In genomic region chr16:14163731-14164130, GRCm38 (mm10) we compare ENCODE assay signal across 8 mouse cellular contexts. TPM values are rescaled to one million over a fixed set of nuclear protein-coding genes. Genes with fewer than 3 reads are reported as not detected.
DNase-seq lines count a peak whose midpoint lies in the region; ATAC-seq lines count a peak whose summit lies in the region.

No protein-coding gene starts in this region.

- WGBS in forebrain, embryonic 12.5 days: 2% methylated on average over 10 of the region's 10 CpGs
- WGBS in liver, embryonic 11.5 days: 4% methylated on average over 10 of the region's 10 CpGs

- peak overlapping the region; percentile 80 for H3K9ac ChIP-seq in forebrain, embryonic 12.5 days
- H3K9ac ChIP-seq in liver, embryonic 11.5 days (ENCODE audit: low read depth, low read length): peak overlapping the region; percentile 95

- H3K4me3 ChIP-seq in forebrain, embryonic 12.5 days (replicated peaks): peak overlapping the region; percentile 65
- peak overlapping the region; percentile 85 for H3K4me3 ChIP-seq in liver, embryonic 11.5 days (ENCODE audit: low read depth, low read length)

- peak overlapping the region; percentile 67 for H3K4me2 ChIP-seq in forebrain, embryonic 12.5 days
- peak overlapping the region; percentile 87 for H3K4me2 ChIP-seq in liver, embryonic 11.5 days

- ATAC-seq in forebrain, embryonic 12.5 days (ENCODE audit: low FRiP score): no peak
- no peak for ATAC-seq in liver, embryonic 11.5 days (replicated peaks; ENCODE audit: low FRiP score)

- peaks cover 5% of the 10 kb centered on the region for H3K36me3 ChIP-seq in forebrain, embryonic 12.5 days (replicated peaks)
- peaks cover 3% of the 10 kb centered on the region; the same call in 1 of the 2 replicates for H3K36me3 ChIP-seq in liver, embryonic 11.5 days (ENCODE audit: control insufficient read depth, insufficient read depth, low read length)

- no peaks in the 10 kb centered on the region for H3K27me3 ChIP-seq in forebrain, embryonic 12.5 days
- no peaks in the 10 kb centered on the region for H3K27me3 ChIP-seq in liver, embryonic 11.5 days (replicated peaks; ENCODE audit: control insufficient read depth, insufficient read depth, low read length)

- DNase-seq in cerebellum, postnatal 10 days: peak; percentile 22 to 24
- no peak for DNase-seq in cerebellum, adult 11 months
- peak; percentile 39 for DNase-seq in 416B (ENCODE audit: low read depth)
- DNase-seq in liver, embryonic 11.5 days (ENCODE audit: low spot score): no peak
- DNase-seq in spleen, postnatal 4 days (ENCODE audit: low spot score in 2 of 2): no peak
- no peak for DNase-seq in right cerebral cortex, postnatal 25 days
- no peak for DNase-seq in adrenal gland, adult 18-20 months (ENCODE audit: low spot score in 2 of 2)

- H3K9me3 ChIP-seq in forebrain, embryonic 12.5 days: no peaks in the 10 kb centered on the region
- H3K9me3 ChIP-seq in liver, embryonic 11.5 days (ENCODE audit: control insufficient read depth, low read length): no peaks in the 10 kb centered on the region

- peak overlapping the region; percentile 72; the same call in 1 of the 2 replicates for H3K27ac ChIP-seq in forebrain, embryonic 12.5 days
- peak overlapping the region; percentile 82 for H3K27ac ChIP-seq in liver, embryonic 11.5 days (ENCODE audit: low read depth, low read length)

- H3K4me1 ChIP-seq in forebrain, embryonic 12.5 days: peaks cover 28% of the 10 kb centered on the region
- peaks cover 19% of the 10 kb centered on the region for H3K4me1 ChIP-seq in liver, embryonic 11.5 days (replicated peaks; ENCODE audit: control insufficient read depth, insufficient read depth, low read length)

RNA-seq across cellular contexts. Expression of gene Marf1, which starts 0.6 kb away (rescaled TPM):
- 15.3 and 15.5 TPM in 2 replicates for polyA plus RNA-seq in forebrain, embryonic 12.5 days (2016; fragmentation: Nextera tagmentation; extraction: Ambion mirVana)
- 9.5 and 10.3 TPM in 2 replicates for polyA plus RNA-seq in liver, embryonic 11.5 days (2014; fragmentation: Nextera tagmentation; extraction: Ambion mirVana)
- 100 to 1,000 TPM; 124 to 141 TPM for total RNA-seq in adrenal gland, adult 18-20 months (2021)

RNA-seq across cellular contexts. Expression of gene Nde1, which starts 0.7 kb away (rescaled TPM):
- polyA plus RNA-seq in forebrain, embryonic 12.5 days (2016; fragmentation: Nextera tagmentation; extraction: Ambion mirVana): 161 and 162 TPM in 2 replicates
- 78.2 and 85.2 TPM in 2 replicates for polyA plus RNA-seq in liver, embryonic 11.5 days (2014; fragmentation: Nextera tagmentation; extraction: Ambion mirVana)
- 10 to 100 TPM; 37.1 to 39.2 TPM for total RNA-seq in adrenal gland, adult 18-20 months (2021)

Comparison
In these comparisons a context has a peak if more than half of its experiments do, and no peak if none do; other contexts are left out.
1. DNase-seq: peak in cerebellum, postnatal 10 days (2 of 2) and 416B (single experiment); none in cerebellum, adult 11 months (single experiment), liver, embryonic 11.5 days (single experiment), spleen, postnatal 4 days (0 of 2), right cerebral cortex, postnatal 25 days (single experiment) and adrenal gland, adult 18-20 months (0 of 2).